Mouse (Mus musculus): ENCODE data around the gene Vps13a.

DNA sequence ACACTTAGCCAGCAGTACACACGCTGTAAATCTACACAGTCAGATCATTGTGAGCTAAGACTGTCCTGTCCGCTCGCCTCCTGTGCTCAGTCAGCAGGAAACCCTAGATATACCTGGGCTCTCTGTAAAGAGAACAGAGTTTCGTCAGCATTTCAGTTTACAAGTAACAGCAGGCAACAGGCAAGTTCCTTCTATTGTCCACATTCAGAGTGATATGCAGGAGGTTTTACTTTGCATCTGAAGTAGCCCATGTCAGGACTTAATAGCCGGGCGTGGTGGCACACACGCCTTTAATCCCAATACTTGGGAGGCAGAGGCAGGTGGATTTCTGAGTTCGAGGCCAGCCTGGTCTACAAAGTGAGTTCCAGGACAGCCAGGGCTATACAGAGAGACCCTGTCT lies 178.7 kb downstream of the Vps13a start:
- TF ChIP-seq EP300 (IDR thresholded peaks at IDR 0.05; ENCODE audit: low read depth) (no peak), CTCF (IDR thresholded peaks at IDR 0.05; ENCODE audit: low read depth) (no peak)

Data from heart, postnatal 0 days (tissue).